Mouse (Mus musculus) heart, postnatal 0 days (tissue): Measurements from ENCODE around the gene C1qtnf9.

Experiments
- CTCF ChIP-seq: IDR thresholded peaks from 2 replicates; pipeline ENCODE4 v1.5.1; 2016; ENCODE audit warnings: antibody characterized with exemption, control low read depth, low read depth
- EP300 ChIP-seq: IDR thresholded peaks from 2 replicates; pipeline ENCODE4 v1.6.1; 2016; ENCODE audit warnings: antibody characterized with exemption, low read depth

- TF ChIP-seq CTCF = no peak
- no peak for TF ChIP-seq EP300
These were observed 29.7 kb downstream of the C1qtnf9 start for GRCm38 (mm10) chr14:60797596-60797995.
